Mouse (Mus musculus) G1E (cell line): ENCODE results near the gene Gmeb2.

ENCODE experiments used
- CTCF ChIP-seq: IDR thresholded peaks from 2 replicates; pipeline ENCODE4 v1.5.1; 2012; ENCODE audit warnings: low read depth, low read length, inconsistent platforms, mixed read lengths
- GATA1 ChIP-seq: IDR thresholded peaks from 2 replicates; pipeline ENCODE4 v1.6.1; 2012; ENCODE audit warnings: borderline replicate concordance, low read length, inconsistent platforms, mixed read lengths
- TAL1 ChIP-seq: conservative IDR thresholded peaks from 2 replicates; pipeline ENCODE4 v1.6.1; 2012; ENCODE audit warnings: low read depth, low read length, inconsistent platforms, mixed read lengths

DNA sequence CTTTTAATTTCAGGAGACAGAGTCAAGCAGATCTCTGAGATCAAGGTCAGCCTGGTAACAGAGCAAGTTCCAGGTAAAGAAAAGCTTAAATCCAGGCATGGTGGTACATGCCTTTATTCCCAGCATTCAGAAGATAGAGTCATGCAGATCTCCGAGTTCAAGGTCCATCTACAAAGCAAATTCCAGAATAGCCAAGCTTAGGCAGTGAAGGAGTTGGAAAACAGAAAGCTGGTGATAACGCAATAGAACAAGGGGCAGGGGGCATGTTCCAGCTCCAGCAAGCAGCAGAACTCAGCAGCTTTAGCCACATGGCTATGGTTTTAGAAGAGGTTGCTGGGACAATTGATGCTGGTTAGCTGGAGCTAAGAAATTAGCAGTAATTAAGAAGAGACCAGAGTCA is 62.8 kb downstream of the Gmeb2 start:
- no peak for TF ChIP-seq CTCF
- TF ChIP-seq GATA1, result no peak
- TF ChIP-seq TAL1, result no peak
